In the genomic region with DNA sequence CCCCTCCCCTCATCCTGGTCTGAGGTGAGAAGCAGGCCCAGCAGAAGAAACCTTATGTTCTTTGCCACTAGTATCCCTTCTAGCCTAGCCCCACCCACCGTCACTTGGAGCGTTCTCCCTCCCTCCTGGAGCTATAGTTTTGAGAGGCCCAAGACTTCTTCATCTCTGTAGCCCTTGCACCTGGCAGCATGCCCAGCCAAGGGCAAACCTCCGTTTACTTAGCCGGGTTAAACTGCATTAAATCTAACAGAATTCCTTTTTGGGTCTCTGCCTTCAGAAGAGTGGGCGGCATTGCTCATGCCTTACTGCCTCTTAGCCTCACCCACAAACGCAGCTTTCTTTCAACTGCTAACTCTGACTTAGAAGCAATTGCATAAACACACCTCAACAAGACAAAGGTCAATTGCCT, we compare ENCODE assay signal across 11 mouse cellular contexts.
DNase-seq lines count a peak whose midpoint lies in the region; ATAC-seq and TF ChIP-seq lines count a peak whose summit lies in the region.
"Had no signal": no experiment of that assay in that cellular context is flagged by ENCODE, and none has a peak within 500 bp of the region (broad histone marks: within the 10 kb centered on the region; RNA-seq: fewer than 3 reads in every experiment).

No protein-coding gene starts in this region.

- POLR2A ChIA-PET in Patski (lab: Charles Lee), result no interaction called here

- H3K4me1 ChIP-seq in lung, embryonic 16.5 days (replicated peaks; ENCODE audit: control insufficient read depth, insufficient read depth, low read length), result 0 out of 2 replicates have a peak, but pooled peaks cover 3% of the 10 kb centered on the region
- H3K4me1 ChIP-seq: midbrain, embryonic 10.5 days had no signal

- no peak for TF ChIP-seq CTCF in Patski (IDR thresholded peaks at IDR 0.05)
- no peak for TF ChIP-seq CTCF in gastrocnemius, adult 2 months (IDR thresholded peaks at IDR 0.05)

- peak; percentile 25 to 44 for DNase-seq in adrenal gland, postnatal 36 days
- DNase-seq in adrenal gland, adult 2 months, result no peak
- peak; percentile 44 for DNase-seq in Patski (ENCODE audit: low read depth, low spot score)
- peak; percentile 10 to 26 for DNase-seq in kidney, adult 8-10 months
- DNase-seq in adipocyte (ENCODE audit: low spot score), result no peak
- DNase-seq in gastrocnemius, adult 2 months, result no peak
- no peak for DNase-seq in urinary bladder, postnatal 36 days (ENCODE audit: low spot score in 2 of 2)
- DNase-seq: cerebellum, adult 18-20 months had no signal

- no peaks in the 10 kb centered on the region; the same call in 1 of the 2 replicates for H3K9me3 ChIP-seq in lung, embryonic 16.5 days (ENCODE audit: control insufficient read depth, low read length)

- H3K27me3 ChIP-seq in Patski, result no peaks in the 10 kb centered on the region
- no peaks in the 10 kb centered on the region for H3K27me3 ChIP-seq in lung, embryonic 16.5 days (ENCODE audit: control insufficient read depth, insufficient read depth, low read depth, low read length)

- ATAC-seq in Patski, result no peak
- peak; percentile 95 for ATAC-seq in lung, embryonic 16.5 days (ENCODE audit: low read depth)

- in situ Hi-C loops in Patski (cut with MboI; ENCODE audit: low pct_unique_long_range_greater_than_20kb), result no loop called here

- H3K4me3 ChIP-seq in lung, embryonic 16.5 days (ENCODE audit: low read length), result no peak overlapping the region
- no peak overlapping the region for H3K4me3 ChIP-seq in gastrocnemius, adult 2 months
- H3K4me3 ChIP-seq: erythroblast, embryonic 14.5 days; midbrain, embryonic 10.5 days had no signal

- intact Hi-C loops in gastrocnemius, adult 2 months (cut with DNase I), result no loop called here

- no peaks in the 10 kb centered on the region for H3K36me3 ChIP-seq in lung, embryonic 16.5 days (ENCODE audit: control insufficient read depth, insufficient read depth, low read length)
- H3K36me3 ChIP-seq: midbrain, embryonic 10.5 days had no signal

- peak overlapping the region; percentile 71 for H3K27ac ChIP-seq in lung, embryonic 16.5 days (ENCODE audit: low read length)
- no peak overlapping the region for H3K27ac ChIP-seq in gastrocnemius, adult 2 months
- H3K27ac ChIP-seq: midbrain, embryonic 10.5 days had no signal

- no peak overlapping the region for H3K9ac ChIP-seq in lung, embryonic 16.5 days (ENCODE audit: low read length)

- CTCF ChIA-PET in Patski (lab: Charles Lee), result no interaction called here

- no peak overlapping the region for H3K4me2 ChIP-seq in lung, embryonic 16.5 days (ENCODE audit: low read depth, low read length)

- WGBS in lung, embryonic 16.5 days, result 23% methylated on average over 6 of the region's 6 CpGs

Comparison
In these comparisons a context has a peak if more than half of its experiments do, and no peak if none do; other contexts are left out.
1. DNase-seq: peak in adrenal gland, postnatal 36 days (2 of 2), Patski (single experiment) and kidney, adult 8-10 months (2 of 2); none in adrenal gland, adult 2 months (single experiment), adipocyte (single experiment), gastrocnemius, adult 2 months (single experiment) and urinary bladder, postnatal 36 days (0 of 2).